Mouse (Mus musculus) left cerebral cortex, adult 6 months (tissue): ENCODE measurements around the gene Xrn1. TPM values are rescaled to one million over a fixed set of nuclear protein-coding genes. Genes with fewer than 3 reads are reported as not detected.

Experiments used
- long read RNA-seq, 2 experiments: library from polyadenylated mRNA; unstranded; transcript quantifications; one replicate each; pipeline ENCODE4 v2.0.0; 2019 to 2020
- polyA plus RNA-seq: library from polyadenylated mRNA; unstranded; fragments of <200 nt; fragmentation: Nextera tagmentation; gene quantifications from 2 replicates; pipeline ENCODE4 v1.2.3, GENCODE M21; 2021

Xrn1 gene
- polyA plus RNA-seq: 5.8 and 6.1 TPM in 2 replicates
- long read RNA-seq, experiment 1, full-length matches to known transcripts: 4 of 23 reads
- long read RNA-seq, experiment 1, partial matches to known transcripts: 10 of 23 reads
- long read RNA-seq, experiment 1, other reads (novel, unspliced or antisense): 9 of 23 reads
- long read RNA-seq, experiment 2, partial matches to known transcripts: 15 of 24 reads
- long read RNA-seq, experiment 2, other reads (novel, unspliced or antisense): 9 of 24 reads

DNA sequence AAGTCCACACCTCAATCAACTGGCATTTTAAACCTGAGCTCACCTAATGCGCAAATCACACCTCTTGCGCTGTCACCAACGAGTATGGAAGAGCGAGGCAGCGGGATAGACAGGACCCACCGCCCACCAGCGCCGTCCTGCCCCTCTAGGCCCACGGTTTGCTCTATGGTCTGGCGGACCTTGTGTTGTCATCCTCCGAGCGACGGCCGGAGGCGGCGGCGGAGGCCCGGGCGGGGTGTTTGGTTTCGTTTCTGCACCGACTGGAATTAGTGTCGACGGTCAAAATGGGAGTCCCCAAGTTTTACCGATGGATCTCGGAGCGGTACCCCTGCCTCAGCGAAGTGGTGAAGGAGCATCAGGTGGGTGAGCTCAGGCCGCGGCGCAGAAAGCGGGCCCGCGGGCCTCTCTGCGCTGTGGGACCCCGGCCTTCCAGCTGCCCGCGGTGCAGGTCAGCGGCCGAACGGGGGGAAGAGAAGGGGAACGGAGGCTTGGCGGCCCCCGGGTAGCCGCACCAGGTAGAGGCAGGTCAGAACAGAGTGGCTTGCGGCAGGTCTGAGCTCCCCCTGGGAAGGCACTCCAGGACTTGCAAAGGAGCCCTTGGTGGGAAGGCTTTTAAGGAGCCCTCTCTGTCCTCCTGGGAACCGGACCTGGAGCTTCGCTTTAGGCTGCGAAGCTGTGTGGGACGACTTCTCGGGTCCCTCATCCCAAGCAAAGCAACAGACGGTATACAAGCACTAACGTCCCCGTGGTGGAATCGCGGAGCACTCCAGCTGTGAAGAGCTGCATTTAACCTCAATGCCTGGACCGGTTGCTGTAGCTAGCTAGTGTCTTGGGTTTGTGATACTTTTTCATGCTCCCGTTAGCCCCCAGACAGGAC is at the start of gene Xrn1:
Gene Xrn1 (plus strand): TSS at position 176 of the 877 bp plus-strand sequence.

Other genes starting within 250 kb of the Xrn1 start
- 3.7 and 8.5 TPM in 2 replicates for gene Trpc1, start 204.4 kb upstream of the Xrn1 start, polyA plus RNA-seq
- 8.0 and 8.1 TPM in 2 replicates for gene Pls1, start 109.4 kb upstream of the Xrn1 start, polyA plus RNA-seq
- 1.9 and 2.0 TPM in 2 replicates for gene Atr, start 97.2 kb upstream of the Xrn1 start, polyA plus RNA-seq
- 0.51 and 1.1 TPM in 2 replicates for gene Gk5, start 164.6 kb downstream of the Xrn1 start, polyA plus RNA-seq
- 24.2 and 33.0 TPM in 2 replicates for gene Tfdp2, start 241.5 kb downstream of the Xrn1 start, polyA plus RNA-seq